Mouse (Mus musculus): ENCODE results near the gene Psmg3. TPM values are rescaled to one million over a fixed set of nuclear protein-coding genes. Genes with fewer than 3 reads are reported as not detected.

Psmg3 gene
- polyA plus RNA-seq, 1 experiment from 2014 or later = 42.3 TPM

DNA sequence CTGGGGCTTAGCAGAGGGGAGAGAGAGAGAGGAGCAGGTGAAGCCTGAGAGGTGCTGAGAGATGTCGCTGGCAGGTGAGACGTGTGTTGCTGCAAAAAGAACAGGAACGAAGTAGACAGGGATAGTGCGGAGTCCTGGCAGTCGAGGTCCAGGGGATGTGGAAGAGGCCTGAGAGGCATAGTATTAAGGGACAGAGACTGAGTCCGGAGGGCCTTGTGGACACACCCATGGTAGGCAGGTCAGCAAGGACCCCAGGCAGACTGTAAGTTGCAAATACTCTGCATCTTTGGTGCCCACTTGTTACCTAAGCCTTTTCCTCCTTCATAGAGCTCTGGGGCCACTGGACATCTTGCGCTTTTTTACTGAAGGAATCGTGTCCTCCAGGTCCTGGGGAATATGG lies 25.5 kb downstream of the Psmg3 start:
- H3K9ac ChIP-seq = no peak overlapping the region
- no peaks in the 10 kb centered on the region for H3K9me3 ChIP-seq (replicated peaks)
- no peak overlapping the region for H3K4me2 ChIP-seq
- peak overlapping the region; percentile 45 for H3K27ac ChIP-seq (ENCODE audit: poor library complexity, severe bottlenecking)
- no peaks in the 10 kb centered on the region for H3K27me3 ChIP-seq (replicated peaks)
- WGBS = 84% methylated on average over 8 of the region's 8 CpGs
- no peak overlapping the region for H3K4me3 ChIP-seq
- H3K4me1 ChIP-seq (replicated peaks) = peaks cover 80% of the 10 kb centered on the region
- peaks cover 30% of the 10 kb centered on the region for H3K36me3 ChIP-seq
- no peak for ATAC-seq (ENCODE audit: insufficient number of reproducible peaks, low FRiP score)

DNA sequence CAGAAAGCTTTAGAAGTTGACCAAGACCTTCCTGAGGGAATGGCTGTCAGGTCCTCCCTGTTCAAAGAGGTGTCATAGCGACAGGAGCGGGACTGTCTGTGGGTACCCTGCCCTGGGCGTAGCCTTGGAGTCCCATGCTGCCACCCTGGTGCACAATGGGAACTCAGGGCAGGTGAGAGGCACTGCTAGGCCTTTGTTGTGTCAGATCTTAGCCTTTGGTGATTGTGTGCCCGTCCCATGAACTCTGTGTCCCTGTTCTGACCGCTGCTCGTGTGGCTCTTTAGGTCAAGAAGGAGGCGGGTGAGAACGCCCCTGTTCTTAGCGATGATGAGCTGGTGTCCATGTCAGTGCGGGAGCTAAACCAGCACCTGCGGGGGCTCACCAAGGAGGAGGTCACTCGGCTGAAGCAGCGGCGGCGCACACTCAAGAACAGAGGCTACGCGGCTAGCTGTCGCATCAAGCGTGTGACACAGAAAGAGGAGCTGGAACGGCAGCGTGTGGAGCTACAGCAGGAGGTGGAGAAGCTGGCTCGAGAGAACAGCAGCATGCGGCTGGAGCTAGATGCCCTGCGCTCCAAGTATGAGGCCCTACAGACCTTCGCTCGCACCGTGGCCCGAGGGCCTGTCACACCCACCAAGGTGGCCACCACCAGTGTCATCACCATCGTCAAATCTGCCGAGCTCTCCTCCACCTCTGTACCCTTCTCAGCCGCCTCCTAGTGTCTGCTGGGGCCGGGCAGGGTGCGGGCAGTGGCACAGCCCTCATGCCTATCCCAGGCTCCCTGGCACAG lies 26.7 kb downstream of the Psmg3 start:
- Histone ChIP-seq H3K27ac (ENCODE audit: poor library complexity, severe bottlenecking) (no peak overlapping the region), H3K4me2 (no peak overlapping the region), H3K4me3 (no peak overlapping the region), H3K36me3 (peaks cover 30% of the 10 kb centered on the region), H3K9ac (no peak overlapping the region), H3K27me3 (replicated peaks) (no peaks in the 10 kb centered on the region), H3K9me3 (replicated peaks) (no peaks in the 10 kb centered on the region), H3K4me1 (replicated peaks) (peaks cover 91% of the 10 kb centered on the region)
- ATAC-seq (ENCODE audit: insufficient number of reproducible peaks, low FRiP score) = no peak
- 91% methylated on average over 33 of the region's 33 CpGs for WGBS

DNA sequence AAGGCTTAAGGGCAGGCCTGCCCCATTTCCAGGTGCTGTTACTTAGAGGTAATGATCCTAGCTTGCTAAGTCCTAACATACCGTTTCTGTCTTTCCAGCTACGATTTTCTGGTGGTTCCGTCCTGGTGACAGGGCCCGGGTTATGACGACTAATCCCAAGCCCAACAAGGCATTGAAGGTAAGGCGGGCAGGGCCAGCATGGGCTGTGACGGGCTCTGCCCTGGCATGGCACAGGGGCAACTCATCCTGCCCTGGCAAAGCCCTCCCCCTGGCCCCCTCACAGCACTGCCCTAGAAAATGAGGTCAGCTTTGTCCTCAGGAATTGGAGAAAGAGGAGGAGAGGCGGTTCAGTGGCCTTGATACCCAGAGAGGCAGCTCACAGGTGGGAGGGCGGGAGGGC lies 27.6 kb downstream of the Psmg3 start:
- Histone ChIP-seq H3K9ac (peak overlapping the region; percentile 8; the same call in 1 of the 2 replicates), H3K9me3 (replicated peaks) (no peaks in the 10 kb centered on the region), H3K4me3 (no peak overlapping the region), H3K4me1 (replicated peaks) (peaks cover 91% of the 10 kb centered on the region), H3K4me2 (no peak overlapping the region; the same call in 1 of the 2 replicates), H3K27me3 (replicated peaks) (no peaks in the 10 kb centered on the region), H3K36me3 (peaks cover 30% of the 10 kb centered on the region), H3K27ac (ENCODE audit: poor library complexity, severe bottlenecking) (peak overlapping the region; percentile 97; the same call in 1 of the 2 replicates)
- WGBS = 94% methylated on average over 9 of the region's 9 CpGs
- no peak for ATAC-seq (ENCODE audit: insufficient number of reproducible peaks, low FRiP score)

DNA sequence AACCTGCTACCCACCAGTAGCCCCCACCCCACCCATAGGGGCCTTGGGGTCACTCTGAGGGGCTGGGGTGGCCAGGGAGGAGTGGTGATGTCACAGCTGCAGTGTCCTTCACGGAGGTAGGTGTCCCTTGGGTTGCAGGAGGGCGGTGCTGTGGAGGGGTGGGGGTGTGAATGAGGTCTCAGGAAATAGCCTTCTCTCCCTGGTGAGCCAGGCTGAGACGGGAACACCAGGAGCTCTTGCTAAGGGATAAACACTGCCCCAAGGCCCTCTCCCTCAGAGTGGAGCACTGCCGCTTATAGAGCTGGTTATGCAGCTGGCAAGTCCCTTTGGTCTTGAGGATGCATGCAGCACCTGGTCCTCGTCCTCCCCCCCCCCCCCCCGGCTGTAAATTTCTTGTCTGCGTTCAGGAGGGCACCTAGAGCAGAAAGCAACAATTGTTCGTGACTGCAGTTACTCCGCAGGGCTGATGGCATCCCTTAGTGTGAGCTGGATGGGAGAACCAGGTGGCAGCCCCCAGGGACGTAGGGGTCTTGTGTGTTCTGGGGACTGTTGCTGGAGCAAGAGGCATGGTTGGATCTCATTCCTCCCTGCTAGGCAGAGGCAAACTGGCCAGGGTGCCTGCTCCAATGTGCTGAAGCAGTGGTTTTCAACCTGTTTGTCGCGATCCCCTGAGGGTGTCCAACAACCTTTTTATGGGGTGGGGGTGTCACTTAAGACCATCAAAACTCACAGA lies 28.4 kb downstream of the Psmg3 start:
- peak overlapping the region; percentile 29 for H3K4me3 ChIP-seq
- peak overlapping the region; percentile 97 for H3K4me2 ChIP-seq
- no peak for ATAC-seq (ENCODE audit: insufficient number of reproducible peaks, low FRiP score)
- H3K4me1 ChIP-seq (replicated peaks) = peaks cover 91% of the 10 kb centered on the region
- 45% methylated on average over 12 of the region's 12 CpGs for WGBS
- H3K27ac ChIP-seq (ENCODE audit: poor library complexity, severe bottlenecking) = peak overlapping the region; percentile 97
- H3K9ac ChIP-seq = peak overlapping the region; percentile 71
- H3K36me3 ChIP-seq = peaks cover 30% of the 10 kb centered on the region
- H3K27me3 ChIP-seq (replicated peaks) = no peaks in the 10 kb centered on the region
- no peaks in the 10 kb centered on the region for H3K9me3 ChIP-seq (replicated peaks)

DNA sequence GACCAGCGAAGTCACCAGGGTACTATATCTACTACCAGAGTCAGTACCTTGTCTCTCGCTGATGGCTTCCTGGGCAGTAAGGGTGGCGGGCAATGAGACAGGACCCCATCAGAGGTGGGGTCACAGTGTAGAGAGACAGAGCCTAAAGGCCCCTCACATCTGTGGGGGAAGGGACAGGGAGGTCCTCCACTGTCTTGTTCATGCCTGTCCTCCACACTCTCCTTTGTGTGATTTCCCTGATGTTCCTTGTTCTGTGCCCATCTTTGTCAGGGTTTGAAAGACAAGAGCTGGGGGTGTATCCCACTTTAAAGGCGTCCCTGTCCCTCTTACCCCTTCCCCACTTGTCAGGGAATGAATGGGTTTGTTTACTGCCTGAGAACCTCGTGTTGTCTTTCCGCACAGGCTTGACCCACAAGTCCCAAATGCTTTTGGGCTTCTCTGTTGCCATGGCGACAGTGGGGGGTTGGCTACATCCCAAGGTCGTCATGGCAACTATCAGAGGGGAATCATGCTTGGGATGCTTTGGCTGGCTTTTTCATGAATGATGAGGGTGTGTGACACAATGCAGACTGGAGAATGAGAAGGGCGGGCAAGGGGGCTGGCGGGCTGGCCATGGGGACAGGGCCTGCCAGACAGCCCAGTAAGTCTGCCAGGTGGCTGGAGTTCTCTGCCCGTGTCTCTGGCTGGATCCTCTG lies 29.1 kb downstream of the Psmg3 start:
- H3K9ac ChIP-seq = peak overlapping the region; percentile 71
- peak overlapping the region; percentile 97 for H3K27ac ChIP-seq (ENCODE audit: poor library complexity, severe bottlenecking)
- H3K4me3 ChIP-seq = peak overlapping the region; percentile 29
- peak overlapping the region; percentile 97 for H3K4me2 ChIP-seq
- peaks cover 30% of the 10 kb centered on the region for H3K36me3 ChIP-seq
- H3K4me1 ChIP-seq (replicated peaks) = peaks cover 91% of the 10 kb centered on the region
- peak; percentile 22; the same call in 1 of the 2 replicates for ATAC-seq (ENCODE audit: insufficient number of reproducible peaks, low FRiP score)
- no peaks in the 10 kb centered on the region for H3K27me3 ChIP-seq (replicated peaks)
- WGBS = 28% methylated on average over 11 of the region's 11 CpGs
- H3K9me3 ChIP-seq (replicated peaks) = no peaks in the 10 kb centered on the region

DNA sequence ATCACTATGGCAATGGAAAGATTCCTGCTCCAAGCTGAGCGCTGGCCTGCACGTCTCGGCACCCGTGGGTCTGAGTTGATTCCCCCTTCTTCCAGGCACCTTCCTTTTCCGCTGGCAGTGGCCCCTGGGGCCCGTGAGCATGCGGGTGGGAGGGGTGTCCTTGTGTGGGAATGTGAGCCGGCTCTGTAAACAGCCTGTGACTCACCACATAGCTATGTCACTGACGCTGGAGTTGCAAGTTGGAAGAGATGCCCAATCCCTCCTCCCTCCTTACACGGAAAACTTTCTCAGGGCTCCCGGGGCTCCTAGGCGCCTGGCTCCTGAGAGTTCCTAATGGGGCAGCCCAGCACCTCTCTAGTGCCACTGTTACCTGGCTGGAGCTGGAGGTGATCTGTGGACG lies 29.8 kb downstream of the Psmg3 start:
- H3K9me3 ChIP-seq (replicated peaks) = no peaks in the 10 kb centered on the region
- peak overlapping the region; percentile 97 for H3K4me2 ChIP-seq
- H3K27ac ChIP-seq (ENCODE audit: poor library complexity, severe bottlenecking) = peak overlapping the region; percentile 97
- WGBS = 5% methylated on average over 13 of the region's 13 CpGs
- peak overlapping the region; percentile 75 for H3K9ac ChIP-seq
- peak; percentile 76 for ATAC-seq (ENCODE audit: insufficient number of reproducible peaks, low FRiP score)
- H3K27me3 ChIP-seq (replicated peaks) = no peaks in the 10 kb centered on the region
- H3K4me1 ChIP-seq (replicated peaks) = peaks cover 96% of the 10 kb centered on the region
- peaks cover 28% of the 10 kb centered on the region for H3K36me3 ChIP-seq
- peak overlapping the region; percentile 29 for H3K4me3 ChIP-seq

DNA sequence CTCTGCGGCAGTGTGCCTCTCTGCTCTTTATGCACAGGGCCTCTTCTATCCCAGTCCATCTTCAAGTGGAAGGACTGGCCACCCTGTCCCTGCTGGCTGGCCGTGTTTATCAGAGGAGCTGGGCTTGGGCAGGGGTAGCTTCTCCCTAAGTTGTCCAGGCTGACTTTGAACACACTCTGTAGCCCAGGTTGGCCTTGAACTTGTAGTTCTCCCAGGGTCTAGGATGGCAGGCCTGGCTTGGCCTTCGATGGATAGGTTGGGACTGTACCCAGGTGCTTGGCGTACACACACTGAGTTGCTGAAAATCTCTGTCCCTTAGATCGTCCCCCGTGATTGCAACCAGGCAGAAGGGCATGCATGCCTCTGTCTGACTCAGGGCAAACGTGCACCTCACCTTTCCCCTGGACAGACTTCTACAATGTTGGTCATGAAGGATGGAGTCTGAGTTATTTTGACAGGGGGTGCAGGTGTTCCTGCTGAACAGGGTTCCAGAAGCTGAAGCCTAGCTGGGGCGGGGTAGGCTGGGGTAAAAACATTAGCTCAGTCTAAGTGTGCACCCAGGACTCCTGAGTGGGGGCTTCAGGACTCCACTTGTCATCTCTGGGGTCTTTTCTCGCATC lies 30.6 kb downstream of the Psmg3 start:
- H3K36me3 ChIP-seq = peaks cover 21% of the 10 kb centered on the region
- peak overlapping the region; percentile 75 for H3K9ac ChIP-seq
- peak overlapping the region; percentile 97; the same call in 1 of the 2 replicates for H3K4me2 ChIP-seq
- no peak overlapping the region for H3K4me3 ChIP-seq
- H3K27me3 ChIP-seq (replicated peaks) = no peaks in the 10 kb centered on the region
- H3K4me1 ChIP-seq (replicated peaks) = peaks cover 94% of the 10 kb centered on the region
- no peak for ATAC-seq (ENCODE audit: insufficient number of reproducible peaks, low FRiP score)
- H3K27ac ChIP-seq (ENCODE audit: poor library complexity, severe bottlenecking) = peak overlapping the region; percentile 97
- 70% methylated on average over 9 of the region's 9 CpGs for WGBS
- H3K9me3 ChIP-seq (replicated peaks) = no peaks in the 10 kb centered on the region

DNA sequence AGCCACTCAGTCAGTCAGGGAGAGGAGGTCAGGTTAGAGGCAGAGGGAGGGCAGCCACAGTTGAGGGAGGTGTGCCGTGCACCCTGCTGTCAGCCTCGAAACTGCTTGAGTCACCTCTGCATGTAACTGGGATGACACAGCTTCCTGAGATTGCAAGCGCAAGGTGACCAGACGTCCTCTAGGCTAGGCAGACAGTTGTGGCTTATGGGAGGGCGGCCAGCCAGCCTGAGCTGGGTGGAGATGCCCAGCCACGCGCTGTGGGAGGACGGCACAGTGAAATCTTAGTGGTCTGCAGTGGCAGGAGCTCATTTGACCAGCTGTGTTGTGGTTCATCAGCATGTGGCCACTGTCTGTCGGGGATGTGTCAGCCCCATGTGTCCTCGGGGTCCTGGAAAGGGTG lies 31.7 kb downstream of the Psmg3 start:
- peak overlapping the region; percentile 87; the same call in 1 of the 2 replicates for H3K4me3 ChIP-seq
- peak; percentile 43 for ATAC-seq (ENCODE audit: insufficient number of reproducible peaks, low FRiP score)
- H3K27me3 ChIP-seq (replicated peaks) = no peaks in the 10 kb centered on the region
- peak overlapping the region; percentile 53 for H3K9ac ChIP-seq
- H3K4me1 ChIP-seq (replicated peaks) = peaks cover 86% of the 10 kb centered on the region
- 35% methylated on average over 10 of the region's 10 CpGs for WGBS
- peaks cover 9% of the 10 kb centered on the region for H3K36me3 ChIP-seq
- peak overlapping the region; percentile 97 for H3K4me2 ChIP-seq
- no peaks in the 10 kb centered on the region for H3K9me3 ChIP-seq (replicated peaks)
- peak overlapping the region; percentile 97 for H3K27ac ChIP-seq (ENCODE audit: poor library complexity, severe bottlenecking)

DNA sequence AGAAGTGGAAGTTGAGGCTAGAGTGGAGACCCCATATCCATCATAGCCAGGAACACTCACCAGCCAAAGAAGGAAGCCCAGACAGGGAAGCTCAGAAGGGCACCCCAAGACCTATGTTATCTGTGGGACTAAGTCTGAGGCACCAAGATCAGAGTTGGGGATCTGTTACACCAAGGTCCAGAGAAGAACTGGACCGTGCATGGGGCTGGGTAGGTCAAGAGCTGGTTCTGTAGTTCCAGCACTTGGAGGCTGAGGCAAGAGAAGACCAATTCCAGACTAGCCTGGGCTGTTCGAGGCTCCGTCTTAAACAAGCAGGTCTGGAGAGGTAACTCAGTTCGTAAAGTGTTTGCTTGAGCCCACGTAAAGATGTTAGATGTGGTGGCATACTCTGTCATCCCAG lies 32.5 kb downstream of the Psmg3 start:
- peak overlapping the region; percentile 92; the same call in 1 of the 2 replicates for H3K9ac ChIP-seq
- H3K4me1 ChIP-seq (replicated peaks) = peaks cover 78% of the 10 kb centered on the region
- H3K4me2 ChIP-seq = peak overlapping the region; percentile 97
- peak overlapping the region; percentile 87; the same call in 1 of the 2 replicates for H3K4me3 ChIP-seq
- H3K36me3 ChIP-seq = peaks cover 1% of the 10 kb centered on the region; the same call in 1 of the 2 replicates
- no peaks in the 10 kb centered on the region for H3K9me3 ChIP-seq (replicated peaks)
- H3K27me3 ChIP-seq (replicated peaks) = no peaks in the 10 kb centered on the region
- H3K27ac ChIP-seq (ENCODE audit: poor library complexity, severe bottlenecking) = peak overlapping the region; percentile 97
- WGBS = 83% methylated on average over 5 of the region's 5 CpGs
- no peak for ATAC-seq (ENCODE audit: insufficient number of reproducible peaks, low FRiP score)

DNA sequence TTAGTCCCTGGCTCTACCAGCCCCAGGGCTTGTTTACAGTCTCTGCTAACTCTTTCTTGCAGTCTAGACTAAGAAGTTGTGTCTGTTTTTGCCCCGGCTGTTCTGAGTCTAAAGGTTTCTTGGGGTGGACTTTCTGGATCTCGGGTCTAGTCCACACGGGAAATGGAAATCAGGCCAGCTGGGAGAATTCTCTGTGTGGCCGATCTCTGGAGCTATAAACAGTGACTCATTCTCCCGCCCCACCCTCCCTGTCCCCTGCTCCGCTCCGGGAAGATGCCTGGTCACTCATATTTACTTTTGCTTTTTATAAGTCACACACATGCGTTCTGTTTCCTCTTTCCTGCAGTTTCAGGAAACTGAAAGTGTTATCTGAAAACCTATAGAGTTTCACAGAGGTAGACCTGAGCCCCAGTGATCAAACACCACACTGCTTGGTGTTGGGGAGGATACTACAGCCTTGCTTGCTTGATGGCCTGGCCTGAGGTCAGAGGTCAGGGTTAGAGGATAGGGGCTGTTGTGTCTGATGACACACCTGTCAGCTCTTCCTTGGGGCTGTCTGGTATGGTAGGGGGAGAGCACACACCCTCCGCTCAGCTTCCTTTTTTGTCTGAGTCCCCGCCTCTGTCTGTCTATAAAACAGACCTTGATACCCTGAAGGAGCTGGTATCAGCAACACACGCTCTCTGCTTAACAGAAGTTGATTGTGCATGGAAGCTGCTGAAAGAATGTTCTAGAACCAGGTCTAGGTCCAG lies 33.2 kb downstream of the Psmg3 start:
- peaks cover 72% of the 10 kb centered on the region for H3K4me1 ChIP-seq (replicated peaks)
- no peaks in the 10 kb centered on the region for H3K36me3 ChIP-seq
- H3K27ac ChIP-seq (ENCODE audit: poor library complexity, severe bottlenecking) = peak overlapping the region; percentile 97
- 19% methylated on average over 11 of the region's 11 CpGs for WGBS
- H3K4me2 ChIP-seq = peak overlapping the region; percentile 97
- H3K4me3 ChIP-seq = peak overlapping the region; percentile 87
- no peak for ATAC-seq (ENCODE audit: insufficient number of reproducible peaks, low FRiP score)
- peak overlapping the region; percentile 92 for H3K9ac ChIP-seq
- H3K27me3 ChIP-seq (replicated peaks) = no peaks in the 10 kb centered on the region
- no peaks in the 10 kb centered on the region for H3K9me3 ChIP-seq (replicated peaks)
